Mouse (Mus musculus) MEL (cell line): Measurements from ENCODE around the gene Rpl15. TPM values are rescaled to one million over a fixed set of nuclear protein-coding genes. Genes with fewer than 3 reads are reported as not detected.

Source experiments
- DNase-seq: peaks from one replicate; pipeline ENCODE4 v3.0.0; 2011; ENCODE audit warnings: low read depth, low spot score
- H3K27ac ChIP-seq: 2 replicates; pipeline ENCODE4 v1.5.1; 2012; ENCODE audit warnings: low read depth, mild to moderate bottlenecking, control low read depth, low read length, moderate library complexity; ENCODE audit not compliant: control insufficient read depth
- H3K27me3 ChIP-seq, 2 experiments: fragments of 150-350 bp in 1 of 2; sonication (generic) in 1 of 2; 2 replicates each; pipeline ENCODE4 v1.6.1; 2012; ENCODE audit warnings: low read length in 2 of 2, mild to moderate bottlenecking in 2 of 2, improper control_type of control experiment in 1 of 2, moderate library complexity in 1 of 2; ENCODE audit not compliant: insufficient read depth in 2 of 2, control insufficient read depth in 1 of 2
- H3K36me3 ChIP-seq, 2 experiments: 2 replicates each; pipeline ENCODE4 v1.6.1; 2012 to 2014; ENCODE audit warnings: low read length in 2 of 2, improper control_type of control experiment in 1 of 2, inconsistent platforms in 1 of 2, mild to moderate bottlenecking in 1 of 2; ENCODE audit not compliant: insufficient read depth in 2 of 2, control insufficient read depth in 1 of 2
- H3K4me1 ChIP-seq, 2 experiments: fragments of 150-350 bp in 1 of 2; sonication (generic) in 1 of 2; 2 replicates each; pipeline ENCODE4 v1.6.1; 2012; ENCODE audit warnings: low read length in 2 of 2, improper control_type of control experiment in 1 of 2, mild to moderate bottlenecking in 1 of 2; ENCODE audit not compliant: insufficient read depth in 2 of 2, control insufficient read depth in 1 of 2
- H3K4me3 ChIP-seq, 2 experiments: fragments of 150-350 bp in 1 of 2; sonication (generic) in 1 of 2; 2 replicates each; pipeline ENCODE4 v1.5.1; 2012; ENCODE audit warnings: low read depth in 2 of 2, low read length in 2 of 2, mild to moderate bottlenecking in 2 of 2, moderate library complexity in 2 of 2, control low read depth in 1 of 2, improper control_type of control experiment in 1 of 2; ENCODE audit not compliant: control insufficient read depth in 1 of 2, insufficient read depth in 1 of 2
- H3K79me2 ChIP-seq: 2 replicates; pipeline ENCODE4 v1.6.1; 2012; ENCODE audit warnings: mild to moderate bottlenecking, low read length, moderate library complexity; ENCODE audit not compliant: control insufficient read depth, poor library complexity, insufficient read depth
- H3K9ac ChIP-seq: 2 replicates; pipeline ENCODE4 v1.6.1; 2012; ENCODE audit warnings: low read depth, mild to moderate bottlenecking, control low read depth, low read length, moderate library complexity; ENCODE audit not compliant: control insufficient read depth, poor library complexity, severe bottlenecking
- H3K9me3 ChIP-seq: fragments of 150-350 bp; sonication (generic); replicated peaks from 2 replicates; pipeline ENCODE4 v1.6.1; 2012; ENCODE audit warnings: mild to moderate bottlenecking, low read length, improper control_type of control experiment, moderate library complexity; ENCODE audit not compliant: insufficient read depth
- BHLHE40 ChIP-seq: IDR thresholded peaks from 2 replicates; pipeline ENCODE4 v1.6.1; 2012; ENCODE audit warnings: low read depth, mild to moderate bottlenecking, inconsistent platforms, low read length, improper control_type of control experiment, borderline replicate concordance
- CHD1 ChIP-seq: IDR thresholded peaks from 2 replicates; pipeline ENCODE4 v1.6.1; 2012; ENCODE audit warnings: low read depth, mild to moderate bottlenecking, inconsistent platforms, low read length, improper control_type of control experiment
- CHD2 ChIP-seq: IDR thresholded peaks from 2 replicates; pipeline ENCODE4 v1.6.1; 2011; ENCODE audit warnings: low read length, improper control_type of control experiment
- CTCF ChIP-seq, 3 experiments: IDR thresholded peaks in 2 of 3; conservative IDR thresholded peaks in 1 of 3; 2 replicates each; pipeline ENCODE4 v1.5.1; 2011 to 2012; ENCODE audit warnings: low read length in 3 of 3, low read depth in 2 of 3, mild to moderate bottlenecking in 2 of 3, improper control_type of control experiment in 1 of 3, inconsistent platforms in 1 of 3, mixed read lengths in 1 of 3, moderate library complexity in 1 of 3; ENCODE audit not compliant: control insufficient read depth in 1 of 3, insufficient read depth in 1 of 3, poor library complexity in 1 of 3, severe bottlenecking in 1 of 3
- E2F4 ChIP-seq: IDR thresholded peaks from 2 replicates; pipeline ENCODE4 v1.6.1; 2011; ENCODE audit warnings: low read depth, low read length, improper control_type of control experiment, borderline replicate concordance
- EP300 ChIP-seq, 2 experiments: IDR thresholded peaks; 2 replicates each; pipeline ENCODE4 v1.6.1; 2011; ENCODE audit warnings: improper control_type of control experiment in 2 of 2, low read length in 2 of 2, low read depth in 1 of 2, mild to moderate bottlenecking in 1 of 2
- ETS1 ChIP-seq: IDR thresholded peaks from 2 replicates; pipeline ENCODE4 v1.6.1; 2012; ENCODE audit warnings: low read depth, mild to moderate bottlenecking, inconsistent platforms, low read length, improper control_type of control experiment, moderate library complexity
- GATA1 ChIP-seq: IDR thresholded peaks from 2 replicates; pipeline ENCODE4 v1.6.1; 2011; ENCODE audit warnings: low read depth, low read length, improper control_type of control experiment
- HCFC1 ChIP-seq: IDR thresholded peaks from 2 replicates; pipeline ENCODE4 v1.6.1; 2012; ENCODE audit warnings: low read depth, mild to moderate bottlenecking, inconsistent platforms, low read length, improper control_type of control experiment, moderate library complexity
- JUND ChIP-seq: IDR thresholded peaks from 2 replicates; pipeline ENCODE4 v1.6.1; 2011; ENCODE audit warnings: low read depth, mild to moderate bottlenecking, improper control_type of control experiment, low read length
- KAT2A ChIP-seq: conservative IDR thresholded peaks from 2 replicates; pipeline ENCODE4 v1.6.1; 2012; ENCODE audit warnings: low read depth, low read length, improper control_type of control experiment, inconsistent platforms
- MAX ChIP-seq: IDR thresholded peaks from 2 replicates; pipeline ENCODE4 v1.6.1; 2011; ENCODE audit warnings: low read length, improper control_type of control experiment
- MXI1 ChIP-seq: IDR thresholded peaks from 2 replicates; pipeline ENCODE4 v1.6.1; 2011; ENCODE audit warnings: mild to moderate bottlenecking, low read depth, low read length, improper control_type of control experiment
- MYB ChIP-seq: IDR thresholded peaks from 2 replicates; pipeline ENCODE4 v1.6.1; 2011; ENCODE audit warnings: mild to moderate bottlenecking, low read depth, low read length, improper control_type of control experiment
- MYC ChIP-seq: IDR thresholded peaks from 2 replicates; pipeline ENCODE4 v1.6.1; 2011; ENCODE audit warnings: low read depth, mild to moderate bottlenecking, low read length, improper control_type of control experiment, moderate library complexity
- NELFE ChIP-seq: IDR thresholded peaks from 2 replicates; pipeline ENCODE4 v1.6.1; 2011; ENCODE audit warnings: low read depth, low read length, improper control_type of control experiment
- POLR2A ChIP-seq, 2 experiments: IDR thresholded peaks; 2 replicates each; pipeline ENCODE4 v1.6.1; 2011 to 2012; ENCODE audit warnings: low read length in 2 of 2, mild to moderate bottlenecking in 2 of 2, control low read depth in 1 of 2, improper control_type of control experiment in 1 of 2, low read depth in 1 of 2, moderate library complexity in 1 of 2; ENCODE audit not compliant: control insufficient read depth in 1 of 2, insufficient read depth in 1 of 2, poor library complexity in 1 of 2
- POLR2AphosphoS2 ChIP-seq: IDR thresholded peaks from 2 replicates; pipeline ENCODE4 v1.6.1; 2011; ENCODE audit warnings: low read length, improper control_type of control experiment
- POLR2AphosphoS5 ChIP-seq: IDR thresholded peaks from 2 replicates; pipeline ENCODE4 v1.6.1; 2012; ENCODE audit warnings: low read depth, borderline replicate concordance, mild to moderate bottlenecking, inconsistent platforms, low read length, moderate library complexity, mixed read lengths
- RAD21 ChIP-seq: IDR thresholded peaks from 2 replicates; pipeline ENCODE4 v1.6.1; 2011; ENCODE audit warnings: mild to moderate bottlenecking, low read depth, low read length, improper control_type of control experiment
- RCOR1 ChIP-seq: IDR thresholded peaks from 2 replicates; pipeline ENCODE4 v1.6.1; 2012; ENCODE audit warnings: low read depth, mild to moderate bottlenecking, inconsistent platforms, low read length, improper control_type of control experiment
- SIN3A ChIP-seq: IDR thresholded peaks from 2 replicates; pipeline ENCODE4 v1.6.1; 2012; ENCODE audit warnings: low read length, improper control_type of control experiment, inconsistent platforms
- TBP ChIP-seq: IDR thresholded peaks from 2 replicates; pipeline ENCODE4 v1.8.0; 2011; ENCODE audit warnings: low read depth, low read length, improper control_type of control experiment
- TCF12 ChIP-seq: IDR thresholded peaks from 2 replicates; pipeline ENCODE4 v1.6.1; 2014; ENCODE audit warnings: low read depth, mild to moderate bottlenecking, inconsistent platforms, low read length, improper control_type of control experiment, moderate library complexity
- USF1 ChIP-seq: IDR thresholded peaks from 2 replicates; pipeline ENCODE4 v1.6.1; 2014; ENCODE audit warnings: low read depth, mild to moderate bottlenecking, inconsistent platforms, low read length, improper control_type of control experiment, moderate library complexity
- ZC3H11A ChIP-seq: IDR thresholded peaks from 2 replicates; pipeline ENCODE4 v1.6.1; 2012; ENCODE audit warnings: low read depth, mild to moderate bottlenecking, inconsistent platforms, low read length, improper control_type of control experiment
- ZKSCAN1 ChIP-seq: IDR thresholded peaks from 2 replicates; pipeline ENCODE4 v1.6.1; 2012; ENCODE audit warnings: low read depth, mild to moderate bottlenecking, inconsistent platforms, low read length, improper control_type of control experiment, moderate library complexity
- polyA plus RNA-seq, 2 experiments: library from polyadenylated mRNA; stranded (reverse) in 1 of 2; unstranded in 1 of 2; fragments of >175 nt in 1 of 2; fragments of >200 nt in 1 of 2; gene quantifications; 2 replicates each; pipeline versions ENCODE4 v1.2.1 to v1.2.4; 2012; ENCODE audit warnings: low replicate concordance in 2 of 2, low read depth in 1 of 2; ENCODE audit not compliant: insufficient read length in 2 of 2, insufficient read depth in 1 of 2, missing spikeins in 1 of 2
- total RNA-seq: library from RNA; depleted of rRNA; stranded (reverse); fragments of 300-350 nt; gene quantifications from 2 replicates; pipeline ENCODE4 v1.2.3, GENCODE M21; 2012

The Rpl15 gene
- total and polyA plus RNA-seq, 3 experiments = 99.6 to 1,810 (median 885) TPM

GRCm38 (mm10) chr14:18241786-18242185, 29.4 kb downstream of the Rpl15 start:
- Histone ChIP-seq H3K9ac (no peak overlapping the region), H3K27ac (no peak overlapping the region), H3K27me3 (no peaks in the 10 kb centered on the region), H3K79me2 (peaks cover 2% of the 10 kb centered on the region; the same call in 1 of the 2 replicates), H3K9me3 (no peaks in the 10 kb centered on the region), H3K4me1 (peaks cover 2 to 4% of the 10 kb centered on the region in 2 experiments; a peak in 3 of 4 replicates), H3K4me3 (no peak overlapping the region), H3K36me3 (peaks cover 0 to 8% of the 10 kb centered on the region in 2 experiments; a peak in 2 of 4 replicates)
- TF ChIP-seq CHD2 (no peak), HCFC1 (no peak), POLR2AphosphoS5 (no peak), USF1 (no peak), KAT2A (no peak), ETS1 (no peak), CHD1 (no peak), MYB (no peak), CTCF (IDR thresholded peaks at IDR 0.05 in 2 of 3, conservative IDR thresholded peaks at IDR 0.05 in 1 of 3; ENCODE audit: control insufficient read depth in 1 of 3, insufficient read depth in 1 of 3, low read depth in 2 of 3, low read length in 3 of 3, poor library complexity in 1 of 3, severe bottlenecking in 1 of 3) (no peak), EP300 (IDR thresholded peaks at IDR 0.05; ENCODE audit: low read depth in 1 of 2, low read length in 2 of 2) (no peak), BHLHE40 (no peak), MXI1 (no peak), ZKSCAN1 (no peak), NELFE (no peak), JUND (no peak), RCOR1 (no peak)
- DNase-seq = no peak

- Histone ChIP-seq H3K27ac (no peak overlapping the region), H3K4me1 (peaks cover 2 to 4% of the 10 kb centered on the region in 2 experiments; a peak in 3 of 4 replicates), H3K27me3 (no peaks in the 10 kb centered on the region), H3K36me3 (peaks cover 0 to 8% of the 10 kb centered on the region in 2 experiments; a peak in 2 of 4 replicates), H3K79me2 (peaks cover 2% of the 10 kb centered on the region; the same call in 1 of the 2 replicates), H3K9me3 (no peaks in the 10 kb centered on the region), H3K4me3 (peak overlapping the region in 1 of 2 experiments; percentile 85; a peak in 2 of 4 replicates), H3K9ac (0 out of 2 replicates have a peak overlapping the region, but pooled peaks have one; percentile 24)
- no peak for TF ChIP-seq MAX
- no peak for TF ChIP-seq EP300 (IDR thresholded peaks at IDR 0.05; ENCODE audit: low read depth in 1 of 2, low read length in 2 of 2)
- TF ChIP-seq JUND = no peak
- no peak for TF ChIP-seq RAD21
- TF ChIP-seq SIN3A = no peak; the same call in 1 of the 2 replicates
- no peak for TF ChIP-seq MYC
- no peak for TF ChIP-seq POLR2A (IDR thresholded peaks at IDR 0.05; ENCODE audit: control insufficient read depth in 1 of 2, insufficient read depth in 1 of 2, low read depth in 1 of 2, low read length in 2 of 2, poor library complexity in 1 of 2)
- TF ChIP-seq CHD2 = no peak
- TF ChIP-seq MXI1 = no peak
- no peak for TF ChIP-seq NELFE
- TF ChIP-seq TCF12 = no peak
- no peak for TF ChIP-seq ZC3H11A
- TF ChIP-seq MYB = no peak
- no peak for TF ChIP-seq ETS1
- TF ChIP-seq TBP = no peak
- no peak for TF ChIP-seq GATA1
- no peak for TF ChIP-seq CTCF (IDR thresholded peaks at IDR 0.05 in 2 of 3, conservative IDR thresholded peaks at IDR 0.05 in 1 of 3; ENCODE audit: control insufficient read depth in 1 of 3, insufficient read depth in 1 of 3, low read depth in 2 of 3, low read length in 3 of 3, poor library complexity in 1 of 3, severe bottlenecking in 1 of 3)
- TF ChIP-seq POLR2AphosphoS2 = no peak
- TF ChIP-seq E2F4 = no peak
- DNase-seq = no peak
Observed at GRCm38 (mm10) chr14:18240132-18240531, 31.1 kb downstream of the Rpl15 start.
